Mouse (Mus musculus) ES-E14 (cell line): ENCODE results near the gene Pde7b.

Experiments
- CHD2 ChIP-seq: IDR thresholded peaks from 2 replicates; pipeline ENCODE4 v1.6.1; 2014; ENCODE audit warnings: mild to moderate bottlenecking, low read depth, low read length, inconsistent platforms
- HCFC1 ChIP-seq: IDR thresholded peaks from 2 replicates; pipeline ENCODE4 v1.6.1; 2012; ENCODE audit warnings: low read length, inconsistent platforms, borderline replicate concordance; ENCODE audit not compliant: insufficient read depth
- MAFK ChIP-seq: IDR thresholded peaks from 2 replicates; pipeline ENCODE4 v1.6.1; 2014; ENCODE audit warnings: mild to moderate bottlenecking, low read depth, low read length, inconsistent platforms; ENCODE audit not compliant: insufficient read depth
- ZC3H11A ChIP-seq: IDR thresholded peaks from 2 replicates; pipeline ENCODE4 v1.6.1; 2012; ENCODE audit warnings: low read depth, mild to moderate bottlenecking, inconsistent platforms, low read length, borderline replicate concordance
- ZNF384 ChIP-seq: IDR thresholded peaks from 2 replicates; pipeline ENCODE4 v1.6.1; 2012; ENCODE audit warnings: low read depth, low read length, inconsistent platforms

DNA sequence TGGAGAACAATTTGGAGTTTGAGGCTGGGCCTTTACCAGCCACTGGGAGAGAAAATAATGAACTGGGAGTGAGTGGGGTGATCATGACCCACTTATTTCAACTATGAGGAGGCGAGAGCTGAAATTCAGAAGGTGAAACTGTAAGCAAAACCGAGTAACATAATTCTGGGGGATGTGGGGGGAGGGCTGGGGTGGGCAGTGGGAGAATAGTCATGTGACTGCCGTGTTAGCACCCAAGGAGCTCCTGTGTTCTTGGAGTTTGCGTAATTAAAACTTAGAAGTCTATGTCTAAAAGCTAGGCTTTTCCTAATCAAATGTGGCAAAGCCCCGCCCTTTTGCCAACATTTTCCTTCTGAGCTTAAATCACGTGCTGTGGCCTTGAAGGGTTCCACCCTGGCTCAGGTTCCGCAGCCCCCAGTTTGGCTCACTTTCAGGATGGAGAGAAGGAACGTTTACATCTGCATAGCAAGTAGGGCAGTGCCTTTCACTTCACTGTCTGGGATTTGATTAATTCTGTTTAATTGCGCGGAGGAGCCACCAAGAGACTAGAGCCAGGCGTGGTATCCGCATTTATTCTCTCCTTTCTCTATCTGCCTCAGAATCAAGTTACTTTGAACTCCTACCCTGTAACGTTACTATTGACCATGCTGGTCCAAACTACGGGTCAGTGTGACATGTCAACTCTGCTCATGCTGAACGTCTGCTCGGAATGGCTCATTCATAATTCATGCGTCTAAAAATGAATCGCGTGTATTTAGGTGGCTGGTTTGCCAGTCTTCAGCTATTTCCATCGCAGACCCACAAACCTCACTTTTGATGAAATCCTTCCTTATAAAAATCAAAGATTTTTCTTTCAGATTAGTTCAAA is 196.1 kb downstream of the Pde7b start:
- TF ChIP-seq ZNF384 (no peak), CHD2 (no peak), HCFC1 (no peak), ZC3H11A (no peak), MAFK (no peak)
